Mouse (Mus musculus) myocyte (in vitro differentiated cells): Measurements from ENCODE around the gene Slc16a10.

Experiments used
- E2F4 ChIP-seq: IDR thresholded peaks from one replicate; pipeline ENCODE4 v1.6.1; 2011; ENCODE audit warnings: mild to moderate bottlenecking, control low read depth, moderate library complexity; ENCODE audit not compliant: insufficient read depth
- POLR2A ChIP-seq: IDR thresholded peaks from one replicate; pipeline ENCODE4 v1.6.1; 2011; ENCODE audit warnings: low read depth, mild to moderate bottlenecking, control low read depth, moderate library complexity; ENCODE audit not compliant: insufficient read length
- POLR2AphosphoS2 ChIP-seq: IDR thresholded peaks from one replicate; pipeline ENCODE4 v1.6.1; 2011; ENCODE audit warnings: low read depth, control low read depth; ENCODE audit not compliant: insufficient read length
- USF1 ChIP-seq: IDR thresholded peaks from one replicate; pipeline ENCODE4 v1.6.1; 2011; ENCODE audit warnings: low read depth, mild to moderate bottlenecking, control low read depth, moderate library complexity

- no peak for TF ChIP-seq POLR2A
- no peak for TF ChIP-seq POLR2AphosphoS2
- TF ChIP-seq E2F4: no peak
- no peak for TF ChIP-seq USF1
These were observed 824 bp downstream of the Slc16a10 start for GRCm38 (mm10) chr10:40141016-40141851.
